Mouse (Mus musculus): ENCODE measurements around the gene Gm20737. TPM values are rescaled to one million over a fixed set of nuclear protein-coding genes. Genes with fewer than 3 reads are reported as not detected.
"Not testable (repeated sequence)": the region's sequence is repeated elsewhere in the genome, so short reads cannot be mapped to it uniquely, and the experiment has no call there.

Gene Gm20737
- polyA plus RNA-seq (2015; fragmentation: Nextera tagmentation; extraction: Ambion mirVana), result not detected in 2 replicates

GRCm38 (mm10) chrY:10535942-10536341 is at the start of gene Gm20737:
TSS of gene Gm20737 (minus strand) at chrY:10536042.
- H3K9me3 ChIP-seq (replicated peaks); H3K4me3 ChIP-seq (replicated peaks); H3K9ac ChIP-seq; H3K27me3 ChIP-seq; H3K4me1 ChIP-seq; H3K4me2 ChIP-seq; H3K27ac ChIP-seq; ATAC-seq (replicated peaks; ENCODE audit: low FRiP score); H3K36me3 ChIP-seq: not testable (repeated sequence)

DNA sequence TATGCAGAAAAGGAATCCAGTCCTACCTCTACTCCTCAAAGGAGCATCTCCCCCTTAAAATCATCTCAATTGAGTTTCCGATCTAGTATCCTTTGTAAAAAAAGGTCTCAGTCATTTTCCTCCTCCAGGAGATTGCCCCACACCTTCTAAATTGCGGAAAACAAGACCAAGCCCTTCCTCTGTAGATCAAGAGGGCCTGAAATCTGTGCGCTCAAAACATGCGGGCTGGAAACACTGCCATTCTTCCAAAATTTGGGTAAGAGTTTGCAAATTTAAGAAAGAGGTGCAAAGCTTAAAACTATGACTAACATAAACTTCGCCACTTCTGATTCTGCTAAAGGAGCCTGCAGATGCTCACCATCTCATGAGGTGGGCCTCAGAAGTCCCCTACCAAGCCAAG is 17.3 kb upstream of the Gm20737 start, which contains the start of gene Gm21775:
Gm21775 (plus strand) TSS at position 301 of the 400 bp plus-strand sequence.
- H3K4me3 ChIP-seq (replicated peaks); H3K9ac ChIP-seq; H3K27ac ChIP-seq; H3K9me3 ChIP-seq (replicated peaks); H3K36me3 ChIP-seq; H3K4me2 ChIP-seq; ATAC-seq (replicated peaks; ENCODE audit: low FRiP score); H3K27me3 ChIP-seq; H3K4me1 ChIP-seq: not testable (repeated sequence)
- 79% methylated on average over 2 of the region's 5 CpGs for WGBS

Other genes starting within 250 kb of the Gm20737 start
- not detected in 2 replicates for gene Gm20834, start 211.5 kb downstream of the Gm20737 start, polyA plus RNA-seq (2015; fragmentation: Nextera tagmentation; extraction: Ambion mirVana)
- gene Gm28510, start 123.3 kb downstream of the Gm20737 start, polyA plus RNA-seq (2015; fragmentation: Nextera tagmentation; extraction: Ambion mirVana), result not detected in 2 replicates
- not detected in 2 replicates for gene Gm21775, start 17.4 kb upstream of the Gm20737 start, polyA plus RNA-seq (2015; fragmentation: Nextera tagmentation; extraction: Ambion mirVana)
- gene Gm21900, start 80.3 kb upstream of the Gm20737 start, polyA plus RNA-seq (2015; fragmentation: Nextera tagmentation; extraction: Ambion mirVana), result not detected in 2 replicates
- not detected in 2 replicates for gene Gm20777, start 216.4 kb upstream of the Gm20737 start, polyA plus RNA-seq (2015; fragmentation: Nextera tagmentation; extraction: Ambion mirVana)

Measured in kidney, embryonic 15.5 days (tissue).